Mouse (Mus musculus): ENCODE measurements around the gene Scn3a.

GRCm38 (mm10) chr2:65552727-65553126 lies 14.7 kb downstream of the Scn3a start:
- TF ChIP-seq CTCF (IDR thresholded peaks at IDR 0.05; ENCODE audit: borderline replicate concordance, insufficient read depth, low read length), result no peak
- no peak for TF ChIP-seq POLR2A (IDR thresholded peaks at IDR 0.05; ENCODE audit: low read depth, low read length)

Measured in embryonic fibroblast, embryonic 13.5 days (primary cell).